Mouse (Mus musculus): ENCODE measurements around the gene Cars.

GRCm38 (mm10) chr7:143614404-143615135 lies 14.7 kb upstream of the Cars start:
- TF ChIP-seq GATA1 (IDR thresholded peaks at IDR 0.05; ENCODE audit: low read length) (no peak), TAL1 (IDR thresholded peaks at IDR 0.05; ENCODE audit: low read length) (no peak)

Measured in erythroblast, embryonic 14.5 days (primary cell).